Mouse (Mus musculus): ENCODE measurements at regions not wholly inside any gene's neighbourhood (a gene's known extent, or its start where the extent isn't known, plus 50 kb on each side); places are given as distances from the start of the nearest gene placed in this dataset.
"Not testable (repeated sequence)": the region's sequence is repeated elsewhere in the genome, so short reads cannot be mapped to it uniquely, and the experiment has no call there.

DNA sequence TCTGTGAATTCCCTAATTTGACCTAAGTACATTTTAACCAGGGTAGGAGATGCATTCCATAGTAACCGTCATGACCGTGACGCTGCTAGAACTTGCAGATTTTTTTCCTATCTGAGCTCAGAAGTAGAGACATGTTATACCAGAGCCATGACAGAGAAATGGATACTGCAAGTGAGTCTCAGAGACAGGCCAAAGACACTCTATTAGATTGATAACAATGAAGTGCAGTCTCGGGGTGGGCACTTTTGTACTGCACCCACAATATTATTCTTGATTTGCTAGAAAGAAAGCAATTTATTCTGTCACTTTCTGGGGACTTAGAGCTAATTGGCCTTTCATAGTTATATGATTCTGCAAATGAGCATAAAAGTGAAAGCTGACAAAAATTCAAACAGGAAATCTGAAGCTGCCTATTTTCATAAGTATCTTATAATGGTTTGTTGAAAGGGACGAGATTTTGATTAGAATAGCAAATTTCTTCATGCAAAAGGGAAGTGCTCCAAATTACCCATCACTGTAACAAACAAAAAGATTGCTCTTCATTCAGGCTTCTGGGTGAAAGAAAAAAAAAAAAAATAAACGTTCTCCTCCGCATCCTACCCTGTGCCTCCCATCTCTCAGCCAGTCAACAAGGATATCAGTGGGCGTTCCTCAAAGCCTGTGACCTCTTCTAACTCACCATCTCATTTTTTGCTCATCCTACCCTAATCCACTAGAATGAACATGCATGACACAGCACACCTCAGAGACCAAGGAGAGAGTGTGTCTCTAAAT, 643.0 kb upstream of the Map3k7 start:
- Histone ChIP-seq H3K27me3 (ENCODE audit: control insufficient read depth, insufficient read depth, low read depth, low read length) (no peaks in the 10 kb centered on the region), H3K9ac (ENCODE audit: low read length) (no peak overlapping the region), H3K4me3 (ENCODE audit: low read length) (no peak overlapping the region), H3K36me3 (ENCODE audit: control insufficient read depth, insufficient read depth, low read length) (no peaks in the 10 kb centered on the region), H3K4me1 (replicated peaks; ENCODE audit: control insufficient read depth, insufficient read depth, low read length) (no peaks in the 10 kb centered on the region), H3K4me2 (ENCODE audit: low read depth, low read length) (no peak overlapping the region), H3K27ac (ENCODE audit: low read length) (no peak overlapping the region), H3K9me3 (ENCODE audit: control insufficient read depth, low read length) (no peaks in the 10 kb centered on the region)
- WGBS, result 41% methylated on average over 8 of the region's 8 CpGs
- ATAC-seq (ENCODE audit: low read depth), result no peak

DNA sequence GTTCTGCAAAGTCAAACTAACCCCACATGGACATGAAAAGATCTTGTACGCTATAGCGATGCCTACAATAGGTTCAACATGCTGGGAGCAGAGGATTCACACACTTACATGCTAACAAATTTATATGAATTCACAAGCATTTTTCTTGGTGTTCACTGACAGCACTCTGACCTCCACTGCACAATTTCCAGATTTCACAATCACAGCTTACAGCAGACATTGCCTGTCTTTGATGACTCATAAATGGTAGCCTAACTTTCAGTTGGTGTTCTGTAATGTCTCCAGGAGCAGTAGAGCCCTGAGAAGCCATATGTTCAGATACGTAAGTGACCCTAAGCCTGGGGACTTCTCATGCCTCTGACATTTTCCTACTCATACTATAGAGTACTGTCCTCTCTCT, 640.1 kb upstream of the Map3k7 start:
- Histone ChIP-seq H3K36me3 (ENCODE audit: control insufficient read depth, insufficient read depth, low read length) (no peaks in the 10 kb centered on the region), H3K9ac (ENCODE audit: low read length) (no peak overlapping the region), H3K4me2 (ENCODE audit: low read depth, low read length) (no peak overlapping the region), H3K27me3 (ENCODE audit: control insufficient read depth, insufficient read depth, low read depth, low read length) (no peaks in the 10 kb centered on the region), H3K4me1 (replicated peaks; ENCODE audit: control insufficient read depth, insufficient read depth, low read length) (no peaks in the 10 kb centered on the region), H3K27ac (ENCODE audit: low read length) (no peak overlapping the region), H3K9me3 (ENCODE audit: control insufficient read depth, low read length) (no peaks in the 10 kb centered on the region), H3K4me3 (ENCODE audit: low read length) (no peak overlapping the region)
- no peak for ATAC-seq (ENCODE audit: low read depth)
- WGBS, result 92% methylated on average over 3 of the region's 3 CpGs

DNA sequence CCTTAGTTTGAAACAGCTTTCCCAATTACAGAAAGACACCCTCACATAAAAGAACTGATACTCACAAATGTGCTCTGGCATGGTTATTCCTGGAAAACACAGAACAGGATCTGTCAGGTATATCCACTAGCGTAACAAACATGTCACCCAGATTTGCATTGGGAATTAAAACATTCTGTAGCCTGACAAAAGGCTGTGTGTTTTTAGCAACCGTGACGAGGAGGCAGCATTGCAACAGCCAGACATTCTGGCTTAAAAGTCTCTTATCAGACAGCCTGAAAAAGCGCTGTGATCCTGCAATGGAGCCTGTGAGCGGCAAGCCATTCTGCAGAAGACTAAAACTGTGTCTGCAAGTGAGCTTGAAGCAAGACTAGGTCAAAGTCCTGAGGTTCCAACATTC, 635.1 kb upstream of the Map3k7 start:
- Histone ChIP-seq H3K27me3 (ENCODE audit: control insufficient read depth, insufficient read depth, low read depth, low read length) (no peaks in the 10 kb centered on the region), H3K9me3 (ENCODE audit: control insufficient read depth, low read length) (no peaks in the 10 kb centered on the region), H3K4me2 (ENCODE audit: low read depth, low read length) (no peak overlapping the region), H3K9ac (ENCODE audit: low read length) (no peak overlapping the region), H3K36me3 (ENCODE audit: control insufficient read depth, insufficient read depth, low read length) (no peaks in the 10 kb centered on the region), H3K4me1 (replicated peaks; ENCODE audit: control insufficient read depth, insufficient read depth, low read length) (no peaks in the 10 kb centered on the region), H3K4me3 (ENCODE audit: low read length) (no peak overlapping the region), H3K27ac (ENCODE audit: low read length) (no peak overlapping the region)
- ATAC-seq (ENCODE audit: low read depth), result no peak
- WGBS, result 47% methylated on average over 5 of the region's 5 CpGs

DNA sequence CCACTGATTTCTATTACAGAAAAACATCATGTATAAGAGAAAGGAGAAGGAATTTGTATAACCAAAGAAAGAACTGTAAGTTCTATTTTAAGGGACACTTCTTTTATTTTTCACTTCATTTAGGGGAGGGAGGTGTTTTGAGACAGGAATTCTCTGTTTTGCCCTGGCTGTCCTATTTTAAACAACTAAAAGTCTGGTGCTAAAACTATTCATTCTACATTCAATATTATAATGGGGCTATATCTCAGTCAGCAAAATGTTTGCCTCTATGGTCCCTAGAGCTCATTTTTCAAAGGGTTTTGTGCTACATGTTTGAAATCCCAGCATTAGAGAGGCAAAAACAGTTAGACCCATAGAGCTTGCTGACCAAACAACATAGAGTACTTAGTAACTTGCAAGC, 632.8 kb upstream of the Map3k7 start:
- Histone ChIP-seq H3K27me3 (ENCODE audit: control insufficient read depth, insufficient read depth, low read depth, low read length) (no peaks in the 10 kb centered on the region), H3K4me3 (ENCODE audit: low read length) (no peak overlapping the region), H3K27ac (ENCODE audit: low read length) (no peak overlapping the region), H3K36me3 (ENCODE audit: control insufficient read depth, insufficient read depth, low read length) (no peaks in the 10 kb centered on the region), H3K9me3 (ENCODE audit: control insufficient read depth, low read length) (no peaks in the 10 kb centered on the region), H3K4me2 (ENCODE audit: low read depth, low read length) (no peak overlapping the region), H3K9ac (ENCODE audit: low read length) (no peak overlapping the region), H3K4me1 (replicated peaks; ENCODE audit: control insufficient read depth, insufficient read depth, low read length) (no peaks in the 10 kb centered on the region)
- peak; percentile 28; the same call in 1 of the 2 replicates for ATAC-seq (ENCODE audit: low read depth)

DNA sequence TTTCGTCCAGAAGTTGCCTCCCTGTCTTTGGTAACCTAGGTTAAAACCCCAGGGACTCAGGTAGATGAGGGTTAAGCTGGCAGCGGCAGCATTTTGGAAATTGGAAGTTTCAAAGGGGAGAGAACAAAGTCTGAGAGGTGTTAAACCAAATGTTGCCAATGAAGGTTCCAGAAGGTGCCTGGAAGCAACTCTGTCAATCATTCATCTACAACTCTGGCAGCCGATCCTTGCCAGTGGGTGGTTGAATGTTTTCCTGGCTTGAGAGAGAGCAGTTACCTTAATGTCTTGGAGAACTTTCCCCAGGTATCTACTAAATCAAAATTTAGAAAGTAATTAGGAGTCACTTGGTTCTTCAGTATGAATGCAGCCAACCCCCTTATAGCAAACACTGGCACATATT, 628.2 kb upstream of the Map3k7 start:
- Histone ChIP-seq H3K36me3 (ENCODE audit: control insufficient read depth, insufficient read depth, low read length) (no peaks in the 10 kb centered on the region), H3K4me2 (ENCODE audit: low read depth, low read length) (no peak overlapping the region), H3K4me3 (ENCODE audit: low read length) (no peak overlapping the region), H3K4me1 (replicated peaks; ENCODE audit: control insufficient read depth, insufficient read depth, low read length) (no peaks in the 10 kb centered on the region), H3K9me3 (ENCODE audit: control insufficient read depth, low read length) (no peaks in the 10 kb centered on the region), H3K9ac (ENCODE audit: low read length) (no peak overlapping the region), H3K27me3 (ENCODE audit: control insufficient read depth, insufficient read depth, low read depth, low read length) (no peaks in the 10 kb centered on the region), H3K27ac (ENCODE audit: low read length) (no peak overlapping the region)
- no peak for ATAC-seq (ENCODE audit: low read depth)
- 77% methylated on average over 3 of the region's 3 CpGs for WGBS

DNA sequence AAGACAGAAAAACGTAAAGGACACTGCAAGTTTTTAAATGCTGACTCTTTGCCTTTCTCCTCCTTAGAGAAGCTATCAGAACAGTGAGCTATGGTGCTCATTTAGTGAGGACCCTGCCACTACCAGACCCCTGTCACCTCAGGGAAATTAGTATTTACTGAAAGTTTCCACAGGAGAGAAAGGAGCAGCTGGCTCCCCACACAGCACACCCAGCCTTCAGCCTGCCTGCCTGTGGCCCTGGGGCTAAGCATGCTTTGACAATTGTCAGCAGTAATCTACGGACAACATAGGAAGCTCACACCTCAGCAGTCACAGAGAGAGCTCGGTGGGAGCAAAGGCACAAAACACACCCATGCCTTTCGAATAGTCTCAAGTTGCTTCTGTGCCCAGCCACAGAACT, 625.9 kb upstream of the Map3k7 start:
- 40% methylated on average over 4 of the region's 4 CpGs for WGBS

DNA sequence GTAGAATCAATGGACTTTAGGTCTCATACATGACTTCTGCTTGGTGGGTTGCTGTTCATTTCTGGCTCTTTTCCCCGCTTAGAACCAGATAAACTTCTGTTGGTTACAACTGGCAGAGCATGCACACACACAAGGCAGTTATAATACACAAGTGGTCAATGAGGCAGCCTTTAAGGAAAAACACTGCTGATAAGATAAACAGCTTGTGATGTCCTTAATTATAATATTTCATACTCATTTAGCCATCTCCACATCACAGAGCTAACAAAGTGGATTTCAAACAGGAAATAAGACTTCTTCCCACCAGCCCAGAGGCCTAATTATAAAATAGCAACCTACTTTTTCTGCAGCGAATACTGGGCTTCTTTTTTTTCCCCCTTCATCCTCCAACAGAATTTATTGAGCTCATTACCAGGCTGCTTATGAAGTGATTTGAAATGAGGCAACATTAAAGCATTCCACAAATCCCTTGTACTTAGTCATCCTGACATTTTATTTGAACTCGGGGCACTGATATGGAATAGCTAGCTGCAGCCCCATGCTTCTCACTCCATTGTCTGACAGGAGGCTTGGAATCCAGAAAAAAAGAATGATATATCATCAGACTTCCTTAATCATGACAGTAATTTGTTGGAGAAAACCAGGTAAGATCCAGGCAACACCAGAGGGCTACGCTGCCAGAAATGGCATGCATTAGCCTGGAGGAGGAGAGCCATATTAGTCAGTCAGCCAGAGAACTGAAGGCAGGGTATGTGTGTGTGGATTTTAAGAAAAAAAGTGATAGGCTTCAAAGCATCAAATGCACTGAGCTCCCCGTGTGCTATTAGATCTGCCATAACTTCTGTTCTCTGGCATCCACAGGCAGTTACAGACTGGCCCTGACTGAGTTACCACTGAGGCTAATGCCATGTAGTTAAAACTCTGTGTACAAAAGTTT, 620.3 kb upstream of the Map3k7 start:
- 42% methylated on average over 5 of the region's 5 CpGs for WGBS
- no peak overlapping the region for H3K4me2 ChIP-seq (ENCODE audit: low read depth, low read length)

More for the DNA sequence above, 625.9 kb upstream of the Map3k7 start:
- Histone ChIP-seq H3K36me3 (ENCODE audit: control insufficient read depth, insufficient read depth, low read length) (no peaks in the 10 kb centered on the region), H3K4me2 (ENCODE audit: low read depth, low read length) (no peak overlapping the region), H3K27ac (ENCODE audit: low read length) (no peak overlapping the region), H3K4me1 (replicated peaks; ENCODE audit: control insufficient read depth, insufficient read depth, low read length) (no peaks in the 10 kb centered on the region), H3K4me3 (ENCODE audit: low read length) (no peak overlapping the region), H3K27me3 (ENCODE audit: control insufficient read depth, insufficient read depth, low read depth, low read length) (no peaks in the 10 kb centered on the region), H3K9me3 (ENCODE audit: control insufficient read depth, low read length) (no peaks in the 10 kb centered on the region), H3K9ac (ENCODE audit: low read length) (no peak overlapping the region)
- no peak for ATAC-seq (ENCODE audit: low read depth)

DNA sequence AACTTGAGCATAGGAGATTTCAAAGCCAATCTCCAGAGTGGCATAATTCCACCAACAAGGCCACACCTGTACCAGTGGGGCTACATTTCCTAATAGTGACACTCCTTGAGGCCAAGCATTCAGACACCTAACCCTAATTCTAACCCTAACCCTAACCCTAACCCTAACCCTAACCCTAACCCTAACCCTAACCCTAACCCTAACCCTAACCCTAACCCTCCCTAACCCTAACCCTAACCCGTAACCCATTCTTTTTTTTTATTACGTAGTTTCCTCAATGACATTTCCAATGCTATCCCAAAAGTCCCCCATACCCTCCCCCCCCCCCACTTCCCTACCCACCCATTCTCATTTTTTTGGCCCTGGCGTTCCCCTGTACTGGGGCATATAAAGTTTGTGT, 609.9 kb upstream of the Map3k7 start:
- H3K9me3 ChIP-seq (ENCODE audit: control insufficient read depth, low read length); H3K4me3 ChIP-seq (ENCODE audit: low read length); ATAC-seq (ENCODE audit: low read depth); H3K4me2 ChIP-seq (ENCODE audit: low read depth, low read length); H3K4me1 ChIP-seq (replicated peaks; ENCODE audit: control insufficient read depth, insufficient read depth, low read length); H3K27ac ChIP-seq (ENCODE audit: low read length); H3K36me3 ChIP-seq (ENCODE audit: control insufficient read depth, insufficient read depth, low read length); H3K27me3 ChIP-seq (ENCODE audit: control insufficient read depth, insufficient read depth, low read depth, low read length); H3K9ac ChIP-seq (ENCODE audit: low read length): not testable (repeated sequence)
- 87% methylated on average over 2 of the region's 3 CpGs for WGBS

More for the DNA sequence above, 620.3 kb upstream of the Map3k7 start:
- H3K36me3 ChIP-seq (ENCODE audit: control insufficient read depth, insufficient read depth, low read length), result no peaks in the 10 kb centered on the region
- H3K27me3 ChIP-seq (ENCODE audit: control insufficient read depth, insufficient read depth, low read depth, low read length), result no peaks in the 10 kb centered on the region
- no peaks in the 10 kb centered on the region for H3K9me3 ChIP-seq (ENCODE audit: control insufficient read depth, low read length)
- no peak overlapping the region for H3K9ac ChIP-seq (ENCODE audit: low read length)
- peaks cover 3% of the 10 kb centered on the region; the same call in 1 of the 2 replicates for H3K4me1 ChIP-seq (replicated peaks; ENCODE audit: control insufficient read depth, insufficient read depth, low read length)
- no peak overlapping the region for H3K27ac ChIP-seq (ENCODE audit: low read length)
- H3K4me3 ChIP-seq (ENCODE audit: low read length), result no peak overlapping the region
- ATAC-seq (ENCODE audit: low read depth), result peak; percentile 70

DNA sequence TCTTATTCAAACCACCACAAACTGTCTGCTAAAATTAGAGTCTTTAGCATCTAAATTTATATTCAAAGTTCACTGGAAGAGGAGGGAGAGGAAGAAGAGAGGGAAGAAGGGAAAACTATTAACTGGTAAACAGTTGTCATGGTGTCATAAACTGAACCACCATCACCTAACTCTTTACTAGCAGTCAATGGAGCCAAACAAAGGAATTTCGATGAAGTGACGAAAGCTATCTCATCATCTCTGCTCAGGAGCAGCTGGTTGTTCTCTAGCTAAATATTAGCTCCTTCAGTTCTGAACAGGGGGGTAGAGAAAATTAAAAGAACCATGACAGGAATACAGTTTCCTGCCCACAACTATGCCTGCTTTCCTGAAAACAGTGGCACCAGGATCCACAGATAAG, 608.9 kb upstream of the Map3k7 start:
- H3K27me3 ChIP-seq (ENCODE audit: control insufficient read depth, insufficient read depth, low read depth, low read length), result no peaks in the 10 kb centered on the region
- H3K4me1 ChIP-seq (replicated peaks; ENCODE audit: control insufficient read depth, insufficient read depth, low read length), result no peaks in the 10 kb centered on the region
- no peak overlapping the region for H3K27ac ChIP-seq (ENCODE audit: low read length)
- H3K4me3 ChIP-seq (ENCODE audit: low read length), result no peak overlapping the region
- peak; percentile 69; the same call in 1 of the 2 replicates for ATAC-seq (ENCODE audit: low read depth)
- no peak overlapping the region for H3K4me2 ChIP-seq (ENCODE audit: low read depth, low read length)
- no peaks in the 10 kb centered on the region for H3K9me3 ChIP-seq (ENCODE audit: control insufficient read depth, low read length)
- H3K36me3 ChIP-seq (ENCODE audit: control insufficient read depth, insufficient read depth, low read length), result no peaks in the 10 kb centered on the region
- 43% methylated on average over 2 of the region's 2 CpGs for WGBS
- H3K9ac ChIP-seq (ENCODE audit: low read length), result no peak overlapping the region
